Mouse (Mus musculus) lung, postnatal 0 days (tissue): ENCODE results near the gene Krtap29-1.

Experiments
- CTCF ChIP-seq: IDR thresholded peaks from 2 replicates; pipeline ENCODE4 v1.5.1; 2016; ENCODE audit warnings: antibody characterized with exemption, mild to moderate bottlenecking
- EP300 ChIP-seq: IDR thresholded peaks from 2 replicates; pipeline ENCODE4 v1.6.1; 2016; ENCODE audit warnings: antibody characterized with exemption, mild to moderate bottlenecking, control low read depth

DNA sequence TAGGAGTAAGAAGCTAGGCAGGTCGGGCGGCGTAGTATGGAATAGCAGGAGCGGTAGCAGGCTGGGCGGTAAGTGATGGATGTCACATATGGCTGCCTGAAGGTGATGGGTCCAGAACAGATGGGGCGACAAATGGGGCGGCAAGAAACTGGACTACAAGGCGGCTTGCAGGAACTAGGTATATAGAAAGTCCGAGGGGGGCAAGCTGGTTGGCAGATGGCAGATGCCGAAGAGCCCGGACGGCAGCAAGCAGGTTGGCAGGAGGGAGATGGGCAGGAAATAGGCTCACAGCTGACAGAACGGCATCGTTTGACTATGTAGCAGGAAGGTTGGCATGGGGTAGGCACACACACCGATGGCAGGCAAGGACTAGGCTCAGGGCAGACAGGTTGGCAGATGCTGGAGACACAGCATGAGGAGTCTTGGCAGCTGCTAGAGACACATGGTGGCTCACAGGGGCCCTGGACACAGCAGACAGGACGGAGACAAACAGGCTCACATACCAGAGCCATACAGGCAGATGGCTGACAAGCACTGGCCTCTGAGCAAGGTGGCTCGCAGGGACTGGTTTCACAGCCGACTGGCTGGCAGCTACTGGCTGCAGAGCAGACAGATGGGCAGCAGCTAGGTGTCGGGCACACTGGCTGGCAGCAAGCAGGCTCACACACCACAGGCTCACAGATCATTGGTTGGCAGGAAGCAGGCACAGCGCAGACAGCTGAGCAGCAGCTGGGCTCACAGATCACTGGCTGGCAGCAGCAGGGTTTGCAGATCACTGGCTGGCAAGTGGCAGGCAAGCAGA is 6.6 kb upstream of the Krtap29-1 start:
- TF ChIP-seq EP300 (no peak), CTCF (no peak)
